Mouse (Mus musculus): ENCODE results near the gene Stard7. TPM values are rescaled to one million over a fixed set of nuclear protein-coding genes. Genes with fewer than 3 reads are reported as not detected.

Stard7 gene
- total RNA-seq, 2 experiments from 2014 or later, result 108 to 119 TPM

DNA sequence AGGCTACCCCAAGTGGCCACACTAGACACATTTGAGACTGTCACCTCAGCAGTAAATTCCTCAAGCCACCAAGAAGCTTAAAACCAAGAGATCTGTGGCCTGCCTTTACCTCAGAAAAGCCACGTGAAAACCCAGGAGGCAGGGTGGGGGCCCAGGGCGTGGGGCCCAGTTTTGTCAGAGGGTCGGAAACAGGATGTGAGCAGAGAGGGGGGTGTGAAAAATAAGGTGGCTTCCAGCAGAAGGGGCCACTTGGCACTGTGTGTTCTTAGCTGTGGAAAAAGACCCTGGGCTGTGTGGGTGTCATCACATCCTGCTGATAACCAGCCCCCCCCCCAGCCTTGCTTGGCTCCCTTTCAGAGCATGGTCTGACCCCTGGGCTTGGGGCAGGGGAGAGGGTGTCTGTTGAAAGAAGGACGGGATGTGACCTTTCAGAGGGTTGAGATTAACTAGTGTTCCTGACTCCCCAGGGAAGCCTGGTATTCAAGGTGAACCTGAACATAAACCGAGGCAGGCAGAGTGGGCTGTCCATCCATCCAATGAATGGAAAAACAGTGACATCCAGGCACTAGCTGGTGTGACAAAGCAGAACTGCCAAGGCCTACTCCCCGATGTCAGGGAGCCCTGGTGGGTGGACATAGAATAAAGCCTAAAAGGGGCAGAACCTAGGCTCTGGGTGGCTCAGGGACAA, 44.6 kb downstream of the Stard7 start:
- intact Hi-C loops (cut with DNase I), result no loop called here
- DNase-seq (ENCODE audit: low spot score in 2 of 2), result no peak

DNA sequence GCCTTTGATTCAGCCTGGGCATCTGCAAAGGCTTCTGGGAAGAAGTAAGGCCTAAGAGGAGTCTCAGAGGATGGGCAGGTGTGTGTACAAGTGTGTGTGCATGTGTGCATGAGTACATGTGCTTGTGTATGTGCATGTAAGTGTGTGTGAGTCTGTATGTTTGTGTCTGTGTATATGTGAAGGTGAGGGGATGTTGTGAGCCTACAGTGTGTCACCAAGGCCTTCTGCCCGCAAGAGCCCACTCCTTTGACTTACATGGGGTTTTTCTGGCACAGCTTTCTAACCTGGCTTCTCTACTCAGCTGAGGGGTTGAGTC, 45.1 kb downstream of the Stard7 start:
- DNase-seq (ENCODE audit: low spot score in 2 of 2), result no peak
- intact Hi-C loops (cut with DNase I), result no loop called here

DNA sequence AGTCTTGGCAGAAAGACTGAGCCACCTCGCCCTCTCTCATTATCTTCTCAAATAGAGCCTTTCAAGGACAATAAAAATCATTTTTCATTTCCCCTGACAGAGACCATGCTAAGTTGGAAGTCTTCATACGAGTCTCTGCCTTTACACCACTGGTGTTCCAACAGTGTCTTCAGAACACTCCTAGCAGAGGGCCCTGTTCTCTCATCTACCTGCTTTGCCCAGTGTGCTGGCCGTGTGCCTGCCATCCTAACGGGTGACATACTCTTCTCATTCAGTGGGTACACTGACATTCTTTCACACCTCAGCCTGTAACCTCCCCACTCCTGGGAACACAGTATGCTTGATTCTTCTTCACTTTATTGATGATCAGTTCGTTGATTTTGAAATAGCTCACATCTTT, 46.4 kb downstream of the Stard7 start:
- intact Hi-C loops (cut with DNase I), result no loop called here

DNA sequence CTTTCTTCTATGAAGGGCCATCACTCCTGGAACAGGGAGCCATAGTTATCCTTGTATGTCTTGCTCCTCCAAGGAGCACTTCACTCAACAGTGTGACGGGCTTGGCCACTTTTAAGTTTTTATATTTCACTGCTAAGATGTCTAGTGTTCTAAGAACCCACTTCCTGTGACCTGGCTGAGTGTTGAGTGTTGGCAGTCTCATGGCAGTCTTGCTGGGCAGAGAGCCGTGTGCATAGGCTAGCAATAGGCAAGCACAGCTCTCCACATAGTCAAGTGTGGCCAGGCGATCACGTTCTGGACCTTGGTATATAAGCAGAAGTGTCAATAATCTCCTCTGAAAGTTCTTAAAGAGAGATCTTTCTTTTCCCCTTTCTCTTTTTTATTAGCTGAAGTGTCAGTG, 48.1 kb downstream of the Stard7 start:
- no peak for DNase-seq (ENCODE audit: low spot score in 2 of 2)
- intact Hi-C loops (cut with DNase I), result no loop called here

More for the DNA sequence above, 46.4 kb downstream of the Stard7 start:
- DNase-seq (ENCODE audit: low spot score in 2 of 2), result no peak

DNA sequence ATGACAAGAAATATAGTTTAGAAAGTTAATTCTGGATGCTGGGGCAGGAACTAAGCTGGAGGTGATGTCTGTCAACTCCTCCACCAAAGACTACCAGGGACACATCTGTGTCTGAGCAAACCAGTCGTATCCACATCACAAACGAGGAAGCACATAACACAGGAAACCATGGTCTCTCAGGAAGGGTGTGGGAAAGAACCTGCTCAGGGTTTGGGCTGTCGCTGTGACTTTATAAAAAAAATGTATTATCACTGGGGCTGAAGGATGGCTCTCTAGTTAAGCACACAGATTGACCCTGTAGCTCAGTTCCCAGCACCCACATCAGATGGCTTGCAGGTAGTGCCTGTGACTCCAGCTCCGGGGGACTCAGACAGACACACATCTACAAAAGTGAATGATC, 49.1 kb downstream of the Stard7 start:
- no peak for DNase-seq (ENCODE audit: low spot score in 2 of 2)
- intact Hi-C loops (cut with DNase I), result no loop called here

DNA sequence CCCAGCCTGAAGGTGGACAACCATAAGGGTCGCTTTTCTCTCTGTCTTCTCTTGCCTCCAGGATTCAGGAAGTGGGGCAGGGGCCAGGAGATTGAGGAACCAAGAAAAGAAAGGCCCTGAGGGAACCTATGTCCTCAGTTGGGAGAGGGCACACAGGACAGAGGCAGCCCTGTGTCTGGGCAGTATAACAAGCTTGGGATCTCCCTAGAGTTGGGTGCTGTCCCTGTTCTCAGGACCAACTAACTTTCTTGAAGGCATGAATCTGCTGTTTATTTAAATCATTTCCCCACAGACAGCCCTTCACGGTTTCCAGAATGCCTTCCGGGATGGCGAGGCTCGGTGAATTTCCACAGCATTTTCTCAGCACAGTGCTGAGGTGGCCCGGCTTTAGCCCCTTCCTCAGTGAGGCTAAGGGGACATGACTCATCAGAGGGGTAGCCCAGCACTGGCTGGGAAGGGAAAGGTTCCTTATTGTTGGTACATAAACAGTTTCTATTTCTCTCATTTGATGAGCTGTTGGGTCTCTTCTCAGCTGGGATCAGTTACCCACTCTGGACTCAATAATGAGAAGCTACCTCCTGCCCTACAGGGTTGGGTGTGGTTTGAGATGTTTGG, 52.8 kb downstream of the Stard7 start:
- DNase-seq (ENCODE audit: low spot score in 2 of 2), result no peak

DNA sequence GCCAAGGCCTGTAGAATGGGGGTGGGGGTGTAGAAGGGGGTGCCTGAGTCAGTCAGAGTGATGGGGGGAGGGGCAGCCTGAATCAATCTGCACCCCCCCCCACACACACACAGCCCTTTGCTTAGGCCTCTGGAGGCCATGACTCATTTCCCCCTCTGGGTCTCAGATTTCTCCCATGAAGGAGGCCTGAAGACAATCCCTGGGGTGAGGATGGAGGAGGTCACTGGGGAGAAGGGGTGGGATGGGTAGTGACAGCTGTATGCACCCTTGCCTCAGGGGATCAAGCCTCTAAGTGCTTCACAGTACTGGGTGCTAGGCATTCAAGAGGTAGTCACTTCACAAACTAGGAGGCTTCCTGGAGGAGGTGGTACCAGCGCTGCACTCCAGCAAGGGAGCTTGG, 53.6 kb downstream of the Stard7 start:
- no peak for DNase-seq (ENCODE audit: low spot score in 2 of 2)
- intact Hi-C loops (cut with DNase I), result no loop called here

More for the DNA sequence above, 52.8 kb downstream of the Stard7 start:
- intact Hi-C loops (cut with DNase I), result no loop called here

DNA sequence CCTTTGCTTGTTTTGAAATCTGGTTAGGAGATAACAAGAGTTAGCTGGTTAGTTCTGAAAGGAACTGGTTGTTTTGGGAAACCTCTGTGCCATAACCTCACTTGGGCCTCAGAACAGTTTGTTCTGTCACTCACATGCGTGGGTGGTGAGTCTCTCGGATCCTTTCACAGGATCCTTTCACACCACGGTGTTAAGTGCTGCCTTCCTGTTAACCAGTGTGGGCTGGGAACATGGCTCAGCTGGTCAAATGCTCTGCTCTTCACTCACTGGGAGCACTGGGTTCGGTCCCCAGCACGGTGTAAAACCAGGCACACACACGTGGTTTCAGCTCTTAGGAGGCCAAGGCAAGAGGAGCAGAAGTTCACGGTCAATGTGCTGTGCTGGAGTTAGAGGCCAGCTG, 54.4 kb downstream of the Stard7 start:
- no peak for DNase-seq (ENCODE audit: low spot score in 2 of 2)
- intact Hi-C loops (cut with DNase I), result no loop called here

DNA sequence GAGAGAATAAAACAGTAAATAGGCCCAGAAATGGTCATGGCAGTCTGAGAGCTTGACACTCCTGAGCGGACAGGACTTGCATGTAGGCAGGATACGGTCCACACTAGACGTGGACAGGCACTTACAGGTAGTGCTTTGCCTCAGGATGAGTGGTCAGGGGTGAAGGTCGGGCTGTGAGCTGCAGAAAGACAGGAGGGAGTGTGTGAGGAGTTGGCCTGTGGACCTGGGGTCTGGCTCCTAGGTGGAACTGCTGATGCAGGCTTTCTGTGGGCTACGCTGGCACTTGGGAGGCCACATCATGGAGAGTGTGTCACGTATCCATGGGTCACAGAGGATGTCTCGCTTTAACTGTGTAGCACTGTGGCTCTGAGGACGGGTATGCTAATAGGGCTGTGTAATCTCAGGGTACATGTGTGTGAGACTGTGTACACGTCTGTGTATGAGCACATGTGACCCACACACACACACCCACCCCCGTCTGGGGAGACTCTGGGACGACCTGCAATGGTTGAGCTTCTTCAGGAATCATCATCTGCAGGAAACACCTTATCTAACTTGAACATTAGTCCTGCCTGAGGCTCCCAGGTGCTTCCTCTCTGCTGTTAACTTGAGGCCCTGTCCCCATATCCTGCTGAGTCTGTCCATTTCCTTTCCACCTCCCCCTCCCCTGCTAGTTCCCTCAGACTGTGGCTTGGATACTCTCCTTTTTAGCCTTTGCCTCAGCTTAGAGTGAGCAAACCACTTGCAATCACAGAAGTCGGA, 58.3 kb downstream of the Stard7 start:
- intact Hi-C loops (cut with DNase I), result no loop called here
- no peak for DNase-seq (ENCODE audit: low spot score in 2 of 2)

DNA sequence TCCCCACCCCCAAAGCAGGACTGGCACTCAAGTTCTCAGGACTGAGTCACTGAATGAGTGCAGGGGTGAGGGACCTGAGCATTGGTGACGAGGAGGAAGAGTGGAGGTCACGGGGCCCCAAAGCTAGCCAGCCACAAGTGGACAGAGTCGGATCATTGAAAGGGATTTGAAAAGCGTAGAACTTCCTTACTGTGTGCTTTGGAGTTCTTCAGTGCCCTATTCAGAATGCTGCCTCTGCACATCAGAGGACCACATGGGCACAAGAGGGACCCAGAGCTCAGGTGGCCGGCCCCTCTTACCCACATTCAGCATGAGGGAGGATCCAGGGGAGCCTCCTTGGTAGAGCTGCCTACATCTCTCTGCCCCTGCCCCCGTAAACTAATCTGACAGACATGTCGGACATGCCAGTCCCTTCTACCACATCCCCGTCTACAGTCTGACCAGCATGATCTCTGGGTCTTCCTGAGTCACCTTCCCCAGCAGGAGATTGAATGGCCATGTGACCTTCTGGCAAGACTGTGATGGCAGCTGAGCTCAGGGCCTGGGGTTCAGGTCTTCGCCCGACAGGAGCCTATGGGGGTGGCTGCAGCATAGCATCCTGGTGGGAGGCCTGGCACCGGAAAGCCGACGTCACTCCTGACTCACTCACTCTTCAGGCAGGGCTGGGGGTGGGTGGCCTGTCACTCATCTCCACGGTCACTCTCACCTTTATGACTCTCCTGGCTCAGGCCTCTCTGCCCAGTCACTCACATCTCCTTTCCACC, 63.0 kb downstream of the Stard7 start:
- intact Hi-C loops (cut with DNase I), result no loop called here
- peak in 1 of 2 experiments; percentile 21 for DNase-seq (ENCODE audit: low spot score in 2 of 2)

DNA sequence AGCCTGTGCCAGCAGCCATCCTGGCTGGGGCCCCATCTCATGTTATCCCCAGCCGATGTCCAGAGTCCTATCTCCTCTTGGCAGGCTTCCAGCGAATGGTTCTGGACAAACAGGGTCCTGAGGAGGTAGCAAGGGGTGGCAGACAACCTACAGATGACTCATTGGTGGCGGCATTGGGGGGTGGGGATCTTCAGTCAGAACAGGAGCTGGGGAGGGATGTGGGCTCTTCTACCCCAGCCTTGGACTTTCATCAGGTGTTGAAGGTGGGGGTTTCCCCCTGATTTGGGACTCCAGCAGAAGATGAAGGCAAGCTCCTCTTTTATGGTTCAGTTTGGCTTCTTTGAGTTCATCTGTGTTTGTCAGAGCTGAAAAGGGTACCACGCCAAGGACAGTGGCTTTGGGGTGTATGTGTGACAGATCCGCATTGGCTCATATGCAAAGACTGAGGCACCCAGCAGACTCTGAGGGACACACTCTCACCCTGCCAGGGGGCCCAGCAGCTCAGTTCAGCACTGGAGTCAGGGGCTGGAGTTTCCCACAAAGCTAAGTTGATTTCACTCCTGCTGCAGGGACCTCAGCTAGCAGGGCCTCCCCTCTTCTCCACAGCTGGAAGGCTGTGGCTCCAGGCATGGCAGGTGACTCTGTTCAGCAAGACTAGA, 64.1 kb downstream of the Stard7 start:
- DNase-seq (ENCODE audit: low spot score in 2 of 2), result no peak

DNA sequence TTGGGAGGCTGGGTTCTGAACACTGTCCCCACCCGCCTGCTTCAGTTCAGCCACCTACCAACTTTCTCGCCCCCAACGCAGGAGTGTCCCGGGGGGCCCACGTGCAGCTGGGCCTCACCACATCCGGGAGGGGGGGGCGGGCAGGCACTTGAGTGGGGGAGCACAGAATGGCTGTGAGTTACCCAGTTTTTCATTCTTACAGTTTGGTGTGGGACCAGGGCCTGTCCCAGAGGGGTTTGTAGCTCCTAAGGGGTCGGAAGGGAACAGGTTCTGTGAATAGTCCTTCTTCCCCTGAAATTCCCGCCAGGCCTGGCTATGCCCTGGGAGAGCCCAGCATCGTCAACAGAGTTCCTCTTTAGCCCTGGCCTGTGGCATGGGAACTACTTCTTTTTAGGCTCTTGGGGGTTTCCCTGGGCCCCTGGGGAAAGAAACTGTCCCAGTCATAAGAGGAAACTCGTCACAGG, 65.1 kb downstream of the Stard7 start:
- intact Hi-C loops (cut with DNase I), result no loop called here
- no peak for DNase-seq (ENCODE audit: low spot score in 2 of 2)

More for the DNA sequence above, 64.1 kb downstream of the Stard7 start:
- intact Hi-C loops (cut with DNase I), result no loop called here

DNA sequence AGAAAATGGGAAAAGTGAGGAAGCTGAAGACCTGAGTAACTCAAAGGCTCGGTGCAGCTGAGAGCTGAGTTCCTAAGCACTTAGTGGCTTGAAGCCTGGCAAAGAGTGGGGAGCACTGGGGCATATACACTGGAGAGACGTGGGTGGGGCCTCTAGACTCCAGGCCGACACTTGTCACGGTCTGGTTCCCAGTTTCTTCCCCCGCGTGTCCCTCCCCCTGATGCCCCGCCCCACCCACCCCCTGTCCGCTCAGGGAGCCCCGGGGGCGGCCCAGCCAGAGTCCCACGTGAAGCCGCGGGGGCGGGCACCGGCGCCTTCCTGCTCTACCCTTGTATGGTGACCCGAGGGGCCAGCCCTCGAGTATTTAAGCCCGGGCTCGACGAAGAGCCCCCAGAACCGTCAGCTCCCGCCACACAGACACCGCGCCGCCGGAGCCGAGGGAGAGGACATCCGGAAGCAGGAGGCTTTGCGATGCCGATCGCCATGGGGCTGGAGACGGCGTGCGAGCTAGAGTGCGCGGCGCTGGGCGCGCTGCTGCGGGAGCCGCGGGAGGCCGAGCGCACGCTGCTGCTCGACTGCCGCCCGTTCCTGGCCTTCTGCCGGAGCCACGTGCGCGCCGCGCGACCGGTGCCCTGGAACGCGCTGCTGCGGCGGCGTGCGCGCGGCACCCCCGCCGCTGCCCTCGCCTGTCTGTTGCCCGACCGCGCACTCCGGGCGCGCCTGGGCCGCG, 65.9 kb downstream of the Stard7 start, which contains the start of gene Dusp2:
Gene Dusp2, plus strand, starts transcription at position 393 of the 730 bp plus-strand sequence.
- intact Hi-C loops (cut with DNase I), result no loop called here
- peak; percentile 66 to 75 for DNase-seq (ENCODE audit: low spot score in 2 of 2)

DNA sequence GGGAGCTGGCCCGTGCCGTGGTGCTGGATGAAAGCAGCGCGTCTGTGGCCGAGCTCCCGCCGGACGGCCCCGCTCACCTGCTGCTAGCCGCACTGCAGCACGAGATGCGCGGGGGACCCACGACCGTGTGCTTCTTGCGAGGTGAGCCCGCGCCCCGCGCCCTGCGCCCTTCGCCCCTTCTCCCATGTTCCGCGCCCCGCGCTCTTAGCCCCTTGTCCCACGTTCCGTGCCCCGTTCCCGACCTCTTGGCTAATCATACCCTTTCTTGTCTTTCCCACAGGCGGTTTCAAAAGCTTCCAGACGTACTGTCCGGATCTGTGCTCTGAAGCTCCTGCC, 66.4 kb downstream of the Stard7 start:
- intact Hi-C loops (cut with DNase I), result no loop called here

DNA sequence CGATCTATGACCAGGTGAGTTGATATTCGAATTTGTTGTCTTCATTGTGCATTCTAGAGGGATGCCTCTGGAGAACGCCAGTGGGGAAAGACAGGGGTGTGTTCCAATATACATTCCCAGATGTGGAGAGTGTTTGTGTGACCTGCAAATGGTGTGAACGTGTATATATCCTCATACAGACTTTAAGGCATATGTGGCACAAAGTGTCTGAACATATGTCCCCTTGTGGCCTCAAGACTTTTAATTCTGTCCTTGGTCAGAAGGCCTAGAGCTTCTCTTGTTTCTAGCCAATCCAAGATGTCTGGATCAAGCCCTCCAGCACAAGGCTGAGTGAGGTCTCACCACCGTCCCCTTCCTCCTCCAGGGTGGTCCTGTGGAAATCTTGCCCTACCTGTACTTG, 66.9 kb downstream of the Stard7 start:
- DNase-seq (ENCODE audit: low spot score in 2 of 2), result peak in 1 of 2 experiments; percentile 2
- intact Hi-C loops (cut with DNase I), result no loop called here

More for the DNA sequence above, 66.4 kb downstream of the Stard7 start:
- DNase-seq (ENCODE audit: low spot score in 2 of 2), result no peak

DNA sequence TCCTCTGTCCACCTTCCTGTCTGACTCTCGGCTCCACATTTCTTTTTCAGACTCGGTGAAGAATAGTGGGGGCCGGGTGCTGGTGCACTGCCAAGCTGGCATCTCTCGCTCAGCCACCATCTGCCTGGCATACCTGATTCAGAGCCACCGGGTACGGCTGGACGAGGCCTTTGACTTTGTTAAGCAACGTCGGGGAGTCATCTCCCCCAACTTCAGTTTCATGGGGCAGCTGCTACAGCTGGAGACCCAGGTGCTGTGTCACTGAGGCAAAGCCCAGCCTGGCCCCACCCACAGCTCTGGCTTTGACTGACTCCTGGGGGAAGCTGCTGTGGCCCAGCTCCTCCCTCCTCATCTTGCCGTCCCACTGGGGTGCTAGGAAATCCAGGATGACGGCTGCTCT, 67.5 kb downstream of the Stard7 start:
- intact Hi-C loops (cut with DNase I), result no loop called here
- peak; percentile 6 to 20 for DNase-seq (ENCODE audit: low spot score in 2 of 2)

DNA sequence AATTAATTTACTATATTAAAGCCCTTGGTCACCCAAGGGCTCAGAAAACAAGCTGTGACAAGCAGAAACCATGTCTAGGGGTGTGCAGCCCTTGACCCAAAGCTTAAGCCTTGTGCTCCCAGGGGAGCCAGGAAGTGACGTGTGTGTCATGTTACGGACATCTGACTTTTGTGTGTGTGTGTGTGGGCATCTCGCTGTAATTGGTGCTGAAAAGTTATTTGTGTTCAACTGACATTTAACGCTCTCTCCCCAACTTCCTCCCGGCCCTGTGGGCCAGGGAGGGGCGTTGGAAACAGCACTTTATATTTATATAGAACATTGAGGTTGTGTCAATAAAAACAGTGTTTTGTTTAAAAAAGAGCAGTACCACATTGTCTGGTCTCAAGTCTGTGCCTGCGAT, 68.0 kb downstream of the Stard7 start:
- no peak for DNase-seq (ENCODE audit: low spot score in 2 of 2)
- intact Hi-C loops (cut with DNase I), result no loop called here

DNA sequence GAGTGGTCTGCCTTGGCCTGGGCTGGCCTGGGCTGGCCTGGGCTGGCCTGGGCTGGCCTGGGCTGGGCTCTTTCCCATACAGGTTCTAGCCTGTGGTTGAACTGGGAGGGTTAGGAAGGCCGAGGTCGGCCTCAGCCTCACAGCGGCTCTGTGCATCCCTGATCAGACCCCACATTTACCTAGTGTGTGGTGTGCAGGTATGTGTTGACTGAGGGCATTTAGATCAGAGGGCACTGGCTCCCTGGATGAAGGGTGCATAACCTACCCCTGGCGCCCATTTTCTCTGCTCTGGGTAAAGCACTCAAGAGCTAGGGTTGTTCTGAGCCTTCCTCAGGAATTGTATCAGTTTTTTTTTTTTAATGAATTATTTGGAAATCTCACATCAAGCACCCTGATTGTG, 68.4 kb downstream of the Stard7 start, which contains the start of gene Astl:
Gene Astl, plus strand, starts transcription at position 224 of the 400 bp plus-strand sequence.
- intact Hi-C loops (cut with DNase I), result no loop called here
- DNase-seq (ENCODE audit: low spot score in 2 of 2), result no peak

DNA sequence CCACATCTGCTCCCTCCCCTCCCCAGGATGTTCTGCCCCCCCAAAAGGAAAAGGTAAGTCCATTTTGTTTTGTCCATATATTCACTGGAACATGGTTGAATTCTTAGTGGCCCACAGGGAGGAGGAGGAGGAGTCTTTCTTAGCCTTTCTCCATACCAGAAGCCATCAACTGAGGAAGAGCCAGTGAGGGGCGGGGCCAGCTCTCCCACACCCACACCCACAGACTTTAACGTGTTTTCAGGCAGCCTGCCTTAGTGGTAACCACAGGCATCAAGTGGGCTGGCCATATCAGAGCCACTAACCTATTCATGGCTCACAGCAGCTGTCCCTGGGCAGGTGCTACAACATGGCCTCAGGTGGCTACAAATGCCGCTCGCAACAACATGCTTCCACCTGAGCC, 68.8 kb downstream of the Stard7 start:
- DNase-seq (ENCODE audit: low spot score in 2 of 2), result no peak
- intact Hi-C loops (cut with DNase I), result no loop called here
